Mouse (Mus musculus) urinary bladder, adult 18-20 months (tissue): ENCODE results near the gene D5Ertd579e.

Experiments
- DNase-seq, 2 experiments: peaks; one replicate each; pipeline ENCODE4 v3.0.0; 2022; ENCODE audit warnings: low spot score in 2 of 2, mixed read lengths in 2 of 2

The D5Ertd579e gene

GRCm38 (mm10) chr5:36603031-36603430 is 92.8 kb downstream of the D5Ertd579e start:
- DNase-seq = no peak

- DNase-seq = no peak
Measured at GRCm38 (mm10) chr5:36602028-36602427, 93.8 kb downstream of the D5Ertd579e start.

DNA sequence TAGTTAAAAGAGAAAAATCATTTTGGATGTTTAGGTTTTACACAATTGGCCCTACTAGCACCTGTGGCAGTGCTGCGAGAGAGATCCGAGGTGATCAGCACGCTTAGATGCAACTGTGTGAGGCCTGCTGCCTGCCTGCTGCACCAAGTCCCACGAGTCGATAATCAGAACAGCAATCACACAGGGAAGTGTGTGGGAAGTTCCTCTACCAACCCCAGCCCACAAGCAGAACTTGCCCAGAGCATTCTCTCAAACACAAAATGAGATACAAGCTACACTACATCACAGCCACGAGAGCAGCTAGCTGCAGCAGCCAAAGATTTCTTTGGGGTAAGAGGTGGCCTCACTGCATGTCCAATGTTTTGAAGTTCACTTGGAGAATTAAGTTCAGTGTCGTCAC is 94.3 kb downstream of the D5Ertd579e start:
- DNase-seq = no peak

GRCm38 (mm10) chr5:36598883-36599282 is 96.9 kb downstream of the D5Ertd579e start:
- no peak for DNase-seq

- no peak for DNase-seq
Measured at GRCm38 (mm10) chr5:36597653-36598052, 98.2 kb downstream of the D5Ertd579e start.

DNA sequence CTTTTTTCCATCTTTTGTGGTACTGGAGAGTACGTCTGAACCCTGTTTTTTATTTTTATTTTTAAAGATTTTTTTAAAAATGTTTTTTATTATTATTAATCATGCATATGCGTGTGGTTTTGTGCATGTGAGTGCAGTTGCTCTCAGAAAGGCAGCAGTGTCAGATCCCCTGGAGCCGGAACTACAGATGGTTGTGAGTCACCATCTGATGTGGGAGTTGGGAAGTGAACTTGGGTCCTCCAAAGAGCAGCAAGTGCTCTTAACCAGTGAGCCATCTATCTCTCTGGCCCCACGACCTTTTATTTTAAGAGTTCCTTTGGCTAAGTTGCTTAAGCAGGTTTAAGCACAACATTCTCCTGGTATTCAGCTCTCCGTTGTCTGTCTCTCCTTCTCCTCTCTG is 99.6 kb downstream of the D5Ertd579e start:
- no peak for DNase-seq

DNA sequence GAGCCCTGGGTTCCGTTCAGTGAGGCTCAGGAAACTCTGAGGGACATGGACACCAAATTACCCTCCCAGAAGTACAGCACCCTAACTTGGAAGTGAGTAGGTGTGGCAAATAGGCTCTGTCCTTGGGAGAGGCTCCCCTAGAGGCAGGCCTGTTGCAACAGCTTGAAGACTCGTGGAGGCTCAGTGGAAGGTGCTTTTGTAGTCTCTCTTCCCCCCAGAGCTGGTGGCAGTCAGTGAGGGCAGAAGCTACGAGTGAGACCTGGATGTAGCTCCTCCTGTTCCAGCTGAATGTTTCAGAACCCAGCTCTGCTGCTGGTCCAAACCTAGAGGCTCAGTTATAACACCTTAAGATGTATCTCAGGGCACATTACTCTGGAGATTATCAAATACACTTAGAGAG is 100.7 kb downstream of the D5Ertd579e start:
- DNase-seq = no peak

- no peak for DNase-seq
Measured at GRCm38 (mm10) chr5:36594344-36594743, 101.5 kb downstream of the D5Ertd579e start.

GRCm38 (mm10) chr5:36593176-36593575 is 102.6 kb downstream of the D5Ertd579e start, which contains the start of gene Tbc1d14:
Gene Tbc1d14, minus strand, starts transcription at chr5:36593276.
- DNase-seq = no peak

- no peak for DNase-seq
Measured at GRCm38 (mm10) chr5:36590499-36590920, 105.3 kb downstream of the D5Ertd579e start.

- no peak for DNase-seq
Measured at GRCm38 (mm10) chr5:36584299-36584698, 111.5 kb downstream of the D5Ertd579e start.

- DNase-seq = peak; percentile 99
Measured at GRCm38 (mm10) chr5:36581924-36582642, 113.7 kb downstream of the D5Ertd579e start.

DNA sequence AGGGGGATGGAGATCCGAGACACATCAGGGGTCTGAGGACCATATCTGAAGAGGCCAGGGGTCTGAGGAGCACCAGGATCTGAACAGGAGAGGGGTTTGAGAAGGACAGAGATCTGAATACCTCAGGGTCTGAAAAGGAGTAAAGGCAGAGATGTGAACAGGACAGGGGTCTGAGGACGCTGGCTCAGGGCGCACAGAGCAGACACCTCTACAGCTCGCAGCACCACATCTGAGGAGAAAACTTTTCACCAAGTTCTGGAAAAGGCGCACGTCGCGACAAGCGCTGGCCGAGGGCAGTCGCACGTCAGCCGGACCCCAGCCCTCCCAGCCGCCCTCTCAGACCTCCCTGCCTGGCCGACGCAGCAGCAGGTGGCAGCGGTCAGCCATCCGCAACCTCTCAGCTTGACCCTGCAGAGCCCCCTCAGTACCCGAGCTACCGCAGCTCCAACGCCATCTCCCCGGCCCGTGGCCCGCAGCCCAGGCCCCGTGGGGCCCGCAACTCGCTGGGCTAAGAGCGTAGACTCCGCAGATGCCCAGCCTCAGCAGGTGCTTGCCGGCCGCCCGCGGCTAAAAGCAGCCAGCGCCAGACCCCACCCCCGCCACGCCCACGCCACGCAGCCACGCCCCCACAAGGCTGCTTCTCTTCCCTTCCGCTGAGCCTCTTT is 114.4 kb downstream of the D5Ertd579e start:
- no peak for DNase-seq

DNA sequence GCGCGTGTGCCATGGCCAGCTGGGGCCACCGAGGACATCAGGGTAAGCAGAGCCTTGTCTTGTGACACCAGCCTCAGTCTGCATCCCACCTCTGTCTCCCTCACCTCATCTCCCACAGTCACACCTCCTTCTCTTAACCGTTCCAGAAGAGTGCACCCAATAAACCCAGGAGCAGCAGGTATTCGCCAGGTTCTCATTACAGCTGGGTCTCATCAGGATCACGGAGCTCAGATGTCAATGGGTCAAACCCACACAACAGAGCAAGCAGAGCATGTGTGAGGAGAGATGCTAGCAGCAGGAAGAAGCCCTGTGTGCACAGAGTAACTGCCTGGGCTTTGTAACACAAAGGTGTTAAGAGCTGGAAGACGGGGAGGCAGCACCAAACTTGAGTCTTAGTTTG is 115.9 kb downstream of the D5Ertd579e start:
- no peak for DNase-seq

- no peak for DNase-seq
Measured at GRCm38 (mm10) chr5:36578982-36579381, 116.8 kb downstream of the D5Ertd579e start.

DNA sequence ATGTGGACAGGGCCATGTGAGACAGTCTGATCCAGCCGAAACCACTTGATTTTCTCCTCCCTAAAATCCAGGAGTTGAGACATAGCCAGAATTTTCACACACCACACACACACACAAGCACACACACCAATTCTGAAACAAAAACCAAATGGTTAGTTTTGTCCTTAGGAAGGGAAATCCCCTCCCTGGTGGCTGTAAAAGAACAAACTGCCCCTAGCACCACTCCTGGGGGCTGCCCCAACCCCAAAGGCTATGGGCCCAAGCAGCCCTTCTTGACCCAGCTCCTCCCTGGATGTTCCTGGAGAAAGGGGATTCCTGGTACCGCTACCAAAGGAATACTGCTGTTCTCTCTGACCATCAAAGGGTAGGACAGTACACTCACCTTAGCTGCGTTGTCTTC is 119.4 kb downstream of the D5Ertd579e start:
- no peak for DNase-seq

DNA sequence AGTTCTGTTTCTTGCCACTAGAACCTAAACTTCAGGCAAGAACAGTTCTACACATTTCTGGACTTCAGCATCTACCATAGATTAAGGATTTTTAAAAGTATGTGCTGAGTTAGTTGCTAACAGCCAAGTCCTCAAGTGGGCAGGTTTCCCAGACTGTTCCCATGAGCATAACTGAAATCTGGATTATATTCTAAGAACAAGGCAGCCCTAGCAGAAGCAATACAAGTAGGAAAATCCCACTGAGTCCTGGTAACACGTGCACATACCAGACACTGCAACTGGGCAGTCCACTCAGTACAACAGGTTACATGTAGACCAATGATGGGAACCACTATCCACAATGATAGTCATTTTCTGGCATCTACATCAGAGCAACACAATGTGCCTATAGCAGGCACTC is 120.1 kb downstream of the D5Ertd579e start:
- DNase-seq = no peak

GRCm38 (mm10) chr5:36575227-36575626 is 120.6 kb downstream of the D5Ertd579e start:
- DNase-seq = no peak

DNA sequence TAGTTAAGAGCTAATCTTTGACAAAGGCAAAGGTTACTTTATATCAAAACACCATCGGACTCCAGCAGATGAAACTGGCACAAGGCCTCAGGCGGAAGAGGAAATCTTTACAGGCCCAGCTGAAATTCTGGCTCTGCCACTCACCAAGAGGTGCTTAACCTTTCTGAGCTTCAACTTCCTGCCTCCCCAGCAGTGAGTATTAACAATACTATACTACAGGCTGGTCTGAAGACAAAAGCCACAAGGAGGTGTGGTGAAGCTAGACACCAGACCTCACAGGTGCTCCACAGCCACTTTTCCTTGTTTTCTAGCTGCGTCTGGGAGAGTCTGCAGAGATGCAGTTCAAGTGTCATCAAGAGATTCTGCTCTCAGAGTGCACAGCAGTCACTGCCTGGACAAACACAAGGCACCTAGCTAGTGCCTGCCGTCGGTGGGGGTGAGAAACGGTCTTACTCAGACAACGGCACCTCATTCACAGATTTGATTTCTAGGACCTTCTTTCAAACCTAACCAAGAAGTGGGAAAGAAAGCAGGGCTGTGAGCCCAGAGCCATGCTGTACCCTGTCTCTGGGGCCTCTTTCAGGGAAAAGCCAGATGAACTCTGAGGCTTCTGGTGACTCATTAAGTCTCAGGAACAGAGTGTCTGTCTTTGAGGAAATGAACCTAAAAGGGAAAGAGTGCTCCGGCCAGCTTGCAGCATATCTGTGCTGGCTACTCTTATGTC is 121.5 kb downstream of the D5Ertd579e start:
- DNase-seq = peak; percentile 29 to 31

DNA sequence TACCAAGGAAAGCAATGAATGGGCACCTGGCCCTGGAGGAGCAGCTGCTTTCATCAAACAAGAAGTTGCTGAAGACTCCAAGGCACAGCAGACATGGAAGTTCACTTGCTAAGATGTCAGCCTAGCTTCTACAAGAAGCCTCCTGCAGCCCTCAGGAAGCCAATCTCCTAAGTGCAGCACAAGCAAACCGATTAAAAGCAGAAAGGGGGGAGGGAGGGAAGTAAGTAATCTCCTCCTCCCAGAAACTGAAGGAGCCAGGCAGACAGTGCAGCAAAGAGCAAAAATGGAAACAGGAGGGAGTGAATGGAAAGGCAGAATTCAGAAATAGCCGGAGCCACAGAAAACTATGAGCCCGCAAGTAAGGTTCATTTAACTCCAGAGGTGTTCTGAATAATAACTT is 122.5 kb downstream of the D5Ertd579e start:
- DNase-seq = no peak

DNA sequence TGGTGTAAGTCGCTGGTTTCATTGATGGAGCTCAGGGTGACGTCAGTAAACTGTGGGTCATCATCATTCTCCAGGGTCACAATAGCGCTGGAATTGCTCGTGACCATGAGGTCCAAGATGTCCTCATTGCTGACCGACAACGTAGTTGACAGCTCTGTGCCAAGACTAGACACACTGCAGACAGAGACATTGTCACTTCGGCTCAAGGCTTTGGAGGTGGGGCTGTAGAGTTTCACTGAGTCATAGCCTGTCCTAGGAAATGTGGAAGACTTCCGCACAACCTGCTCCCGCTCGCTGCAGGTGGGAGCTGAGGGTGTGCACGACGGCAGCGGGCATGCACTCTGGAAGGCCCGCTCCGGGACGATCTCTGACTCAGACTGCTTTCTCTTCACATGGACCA is 124.5 kb downstream of the D5Ertd579e start:
- DNase-seq = no peak

GRCm38 (mm10) chr5:36570546-36571245 is 125.1 kb downstream of the D5Ertd579e start:
- DNase-seq = no peak
